Mouse (Mus musculus): ENCODE data around the gene Senp6.
"Not testable (repeated sequence)": the region's sequence is repeated elsewhere in the genome, so short reads cannot be mapped to it uniquely, and the experiment has no call there.

Senp6 gene

GRCm38 (mm10) chr9:80066367-80067220 lies at the start of gene Senp6:
Senp6 (plus strand) TSS chr9:80066903.
- peak; percentile 71 to 79 for DNase-seq

- DNase-seq = no peak
Observed at GRCm38 (mm10) chr9:80020429-80020828, 46.3 kb upstream of the Senp6 start.

- DNase-seq = no peak
Observed at GRCm38 (mm10) chr9:80021648-80022047, 45.1 kb upstream of the Senp6 start.

GRCm38 (mm10) chr9:80022821-80023220 lies 43.9 kb upstream of the Senp6 start:
- no peak for DNase-seq

- DNase-seq = not testable (repeated sequence)
Observed at GRCm38 (mm10) chr9:80025347-80025746, 41.4 kb upstream of the Senp6 start.

- peak; percentile 56 to 63 for DNase-seq
Observed at GRCm38 (mm10) chr9:80026017-80026416, 40.7 kb upstream of the Senp6 start.

- DNase-seq = no peak
Observed at GRCm38 (mm10) chr9:80026581-80027021, 40.1 kb upstream of the Senp6 start.

GRCm38 (mm10) chr9:80037262-80037996 lies 29.3 kb upstream of the Senp6 start:
- no peak for DNase-seq

GRCm38 (mm10) chr9:80037997-80038383 lies 28.7 kb upstream of the Senp6 start:
- DNase-seq = no peak

- DNase-seq = no peak
Observed at GRCm38 (mm10) chr9:80039296-80039815, 27.3 kb upstream of the Senp6 start.

- not testable (repeated sequence) for DNase-seq
Observed at GRCm38 (mm10) chr9:80044301-80044700, 22.4 kb upstream of the Senp6 start.

GRCm38 (mm10) chr9:80049271-80049670 lies 17.4 kb upstream of the Senp6 start:
- DNase-seq = not testable (repeated sequence)

GRCm38 (mm10) chr9:80052951-80053350 lies 13.8 kb upstream of the Senp6 start:
- DNase-seq = no peak

GRCm38 (mm10) chr9:80057690-80058089 lies 9.0 kb upstream of the Senp6 start:
- DNase-seq = no peak

- DNase-seq = not testable (repeated sequence)
Observed at GRCm38 (mm10) chr9:80065495-80065894, 1.2 kb upstream of the Senp6 start.

GRCm38 (mm10) chr9:80067221-80068027 lies 721 bp downstream of the Senp6 start:
- peak; percentile 80 to 84 for DNase-seq

GRCm38 (mm10) chr9:80068028-80068515 lies 1.4 kb downstream of the Senp6 start:
- no peak for DNase-seq

GRCm38 (mm10) chr9:80068735-80069315 lies 2.1 kb downstream of the Senp6 start:
- no peak for DNase-seq

GRCm38 (mm10) chr9:80070026-80070425 lies 3.3 kb downstream of the Senp6 start:
- no peak for DNase-seq

- DNase-seq = no peak
Observed at GRCm38 (mm10) chr9:80071616-80072015, 4.9 kb downstream of the Senp6 start.

- DNase-seq = no peak
Observed at GRCm38 (mm10) chr9:80074067-80074466, 7.4 kb downstream of the Senp6 start.

GRCm38 (mm10) chr9:80074949-80075348 lies 8.2 kb downstream of the Senp6 start:
- DNase-seq = no peak
